8 mouse cellular contexts compared by ENCODE assay signal in genomic region chr15:83223208-83223962, GRCm38 (mm10). TPM values are rescaled to one million over a fixed set of nuclear protein-coding genes. Genes with fewer than 3 reads are reported as not detected.
A peak's percentile ranks its signal among the peaks of the same experiment; 100 is the strongest.
DNase-seq lines count a peak whose midpoint lies in the region; ATAC-seq and TF ChIP-seq lines count a peak whose summit lies in the region.

No protein-coding gene starts in this region.

- peak; percentile 76 for ATAC-seq in hindbrain, postnatal 0 days
- peak; percentile 71 for ATAC-seq in liver, embryonic 13.5 days (ENCODE audit: low read depth)
- ATAC-seq in neural tube, embryonic 13.5 days (ENCODE audit: low read depth), result peak; percentile 53; the same call in 1 of the 2 replicates

- peak overlapping the region; percentile 60 for H3K27ac ChIP-seq in hindbrain, postnatal 0 days
- peak overlapping the region; percentile 63 for H3K27ac ChIP-seq in liver, embryonic 13.5 days
- H3K27ac ChIP-seq in neural tube, embryonic 13.5 days (replicated peaks), result peak overlapping the region; percentile 71
- no peak overlapping the region for H3K27ac ChIP-seq in cerebellum, adult 2 months (ENCODE audit: insufficient read depth, low read length)

- peaks cover 15% of the 10 kb centered on the region for H3K4me1 ChIP-seq in hindbrain, postnatal 0 days (ENCODE audit: insufficient read depth, low read length)
- H3K4me1 ChIP-seq in liver, embryonic 13.5 days (replicated peaks), result peaks cover 19% of the 10 kb centered on the region; the same call in 1 of the 2 replicates
- peaks cover 15% of the 10 kb centered on the region for H3K4me1 ChIP-seq in neural tube, embryonic 13.5 days (replicated peaks)
- no peaks in the 10 kb centered on the region for H3K4me1 ChIP-seq in cerebellum, adult 2 months (ENCODE audit: control insufficient read depth, insufficient read depth, low read length)

- 39% methylated on average over 11 of the region's 11 CpGs for whole genome bisulfite sequencing in hindbrain, postnatal 0 days
- WGBS in liver, embryonic 13.5 days (ENCODE audit: insufficient replicate concordance), result 40% methylated on average over 11 of the region's 11 CpGs
- 41% methylated on average over 11 of the region's 11 CpGs for WGBS in neural tube, embryonic 13.5 days
- WGBS in cerebellum, adult 2 months, result 61% methylated on average over 11 of the region's 11 CpGs

- H3K27me3 ChIP-seq in hindbrain, postnatal 0 days (ENCODE audit: insufficient read depth, low read length), result no peaks in the 10 kb centered on the region
- H3K27me3 ChIP-seq in liver, embryonic 13.5 days, result no peaks in the 10 kb centered on the region; the same call in 1 of the 2 replicates
- H3K27me3 ChIP-seq in neural tube, embryonic 13.5 days, result no peaks in the 10 kb centered on the region
- H3K27me3 ChIP-seq in cerebellum, adult 2 months (ENCODE audit: control insufficient read depth, insufficient read depth, low read length), result no peaks in the 10 kb centered on the region

- 0 out of 2 replicates have a peak overlapping the region, but pooled peaks have one; percentile 13 for H3K9ac ChIP-seq in hindbrain, postnatal 0 days (replicated peaks; ENCODE audit: low read length)
- H3K9ac ChIP-seq in liver, embryonic 13.5 days, result no peak overlapping the region
- H3K9ac ChIP-seq in neural tube, embryonic 13.5 days, result no peak overlapping the region

- DNase-seq in 416B (ENCODE audit: low read depth), result peak; percentile 49
- DNase-seq in adrenal gland, postnatal 25 days, result peak; percentile 29
- DNase-seq in gastrocnemius, postnatal 14 days, result peak; percentile 83
- DNase-seq in hindbrain, postnatal 0 days (ENCODE audit: low spot score), result peak; percentile 51
- no peak for DNase-seq in liver, embryonic 13.5 days
- no peak for DNase-seq in frontal cortex, postnatal 25 days (ENCODE audit: low spot score in 2 of 2)
- DNase-seq in cerebellum, adult 2 months, result no peak

- H3K36me3 ChIP-seq in hindbrain, postnatal 0 days (ENCODE audit: insufficient read depth, low read length), result no peaks in the 10 kb centered on the region
- H3K36me3 ChIP-seq in liver, embryonic 13.5 days, result no peaks in the 10 kb centered on the region
- no peaks in the 10 kb centered on the region for H3K36me3 ChIP-seq in neural tube, embryonic 13.5 days

- no peaks in the 10 kb centered on the region for H3K9me3 ChIP-seq in hindbrain, postnatal 0 days (ENCODE audit: low read length)
- no peaks in the 10 kb centered on the region for H3K9me3 ChIP-seq in liver, embryonic 13.5 days (replicated peaks)
- H3K9me3 ChIP-seq in neural tube, embryonic 13.5 days, result no peaks in the 10 kb centered on the region

- no peak overlapping the region for H3K4me3 ChIP-seq in hindbrain, postnatal 0 days (ENCODE audit: low read length)
- H3K4me3 ChIP-seq in liver, embryonic 13.5 days (replicated peaks), result no peak overlapping the region
- H3K4me3 ChIP-seq in neural tube, embryonic 13.5 days, result no peak overlapping the region
- H3K4me3 ChIP-seq in cerebellum, adult 2 months (replicated peaks; ENCODE audit: insufficient read depth, low read depth, low read length), result no peak overlapping the region

- no peak for TF ChIP-seq POLR2A in cerebellum, adult 2 months (IDR thresholded peaks at IDR 0.05; ENCODE audit: borderline replicate concordance, insufficient read depth, low read length)

- TF ChIP-seq CTCF in hindbrain, postnatal 0 days (IDR thresholded peaks at IDR 0.05; ENCODE audit: low read depth), result no peak
- TF ChIP-seq CTCF in cerebellum, adult 2 months (IDR thresholded peaks at IDR 0.05; ENCODE audit: borderline replicate concordance, insufficient read depth, low read depth, low read length), result no peak

- intact Hi-C loops in gastrocnemius, postnatal 14 days (cut with DNase I; ENCODE audit: low total_unique reads), result no loop called here

- H3K4me2 ChIP-seq in hindbrain, postnatal 0 days (ENCODE audit: low read depth, low read length), result no peak overlapping the region
- no peak overlapping the region for H3K4me2 ChIP-seq in liver, embryonic 13.5 days
- H3K4me2 ChIP-seq in neural tube, embryonic 13.5 days, result no peak overlapping the region

RNA-seq across cellular contexts. Expression of gene A4galt, which starts 28.2 kb away (rescaled TPM):
- 6.8 and 7.7 TPM in 2 replicates for total RNA-seq in adrenal gland, postnatal 25 days (2021)
- 1 to 10 TPM; 5.7 to 7.4 TPM for total RNA-seq in gastrocnemius, postnatal 14 days (2021)
- total RNA-seq in hindbrain, postnatal 0 days (2014; rRNA removed), result 7.1 and 14.8 TPM in 2 replicates
- 6.7 and 7.1 TPM in 2 replicates for polyA plus RNA-seq in hindbrain, postnatal 0 days (2015; fragmentation: Nextera tagmentation; extraction: Ambion mirVana)
- 0.05 and 0.07 TPM in 2 replicates for polyA plus RNA-seq in liver, embryonic 13.5 days (2015; fragmentation: Nextera tagmentation; extraction: Ambion mirVana)
- polyA plus RNA-seq in neural tube, embryonic 13.5 days (2015; fragmentation: Nextera tagmentation; extraction: Ambion mirVana), result 2.5 and 3.5 TPM in 2 replicates
- polyA plus RNA-seq in cerebellum, adult 2 months (2012; rRNA removed), result 3.7 and 5.0 TPM in 2 replicates

RNA-seq across cellular contexts. Expression of gene Cyb5r3, which starts 51.0 kb away (rescaled TPM):
- 349 and 393 TPM in 2 replicates for total RNA-seq in adrenal gland, postnatal 25 days (2021)
- total RNA-seq in gastrocnemius, postnatal 14 days (2021), result 10 to 100 TPM; 69.1 to 74.4 TPM
- total RNA-seq in hindbrain, postnatal 0 days (2014; rRNA removed), result 93.8 and 99.2 TPM in 2 replicates
- 117 and 136 TPM in 2 replicates for polyA plus RNA-seq in hindbrain, postnatal 0 days (2015; fragmentation: Nextera tagmentation; extraction: Ambion mirVana)
- 110 and 147 TPM in 2 replicates for polyA plus RNA-seq in liver, embryonic 13.5 days (2015; fragmentation: Nextera tagmentation; extraction: Ambion mirVana)
- 130 and 140 TPM in 2 replicates for polyA plus RNA-seq in neural tube, embryonic 13.5 days (2015; fragmentation: Nextera tagmentation; extraction: Ambion mirVana)
- 63.5 and 68.6 TPM in 2 replicates for polyA plus RNA-seq in cerebellum, adult 2 months (2012; rRNA removed)

Comparison
In these comparisons a context has a peak if more than half of its experiments do, and no peak if none do; other contexts are left out.
1. DNase-seq: peak in 416B (single experiment), adrenal gland, postnatal 25 days (single experiment), gastrocnemius, postnatal 14 days (single experiment) and hindbrain, postnatal 0 days (single experiment); none in liver, embryonic 13.5 days (single experiment), frontal cortex, postnatal 25 days (0 of 2) and cerebellum, adult 2 months (0 of 2).
2. Peak in every context shown above with its lines, with median percentiles within 50 percentile points of each other: ATAC-seq.